Mouse (Mus musculus): ENCODE measurements around the gene A930018P22Rik. TPM values are rescaled to one million over a fixed set of nuclear protein-coding genes. Genes with fewer than 3 reads are reported as not detected.
"Not testable (repeated sequence)": the region's sequence is repeated elsewhere in the genome, so short reads cannot be mapped to it uniquely, and the experiment has no call there.

Gene A930018P22Rik
- polyA plus RNA-seq, 1 experiment from 2014 or later: not detected

DNA sequence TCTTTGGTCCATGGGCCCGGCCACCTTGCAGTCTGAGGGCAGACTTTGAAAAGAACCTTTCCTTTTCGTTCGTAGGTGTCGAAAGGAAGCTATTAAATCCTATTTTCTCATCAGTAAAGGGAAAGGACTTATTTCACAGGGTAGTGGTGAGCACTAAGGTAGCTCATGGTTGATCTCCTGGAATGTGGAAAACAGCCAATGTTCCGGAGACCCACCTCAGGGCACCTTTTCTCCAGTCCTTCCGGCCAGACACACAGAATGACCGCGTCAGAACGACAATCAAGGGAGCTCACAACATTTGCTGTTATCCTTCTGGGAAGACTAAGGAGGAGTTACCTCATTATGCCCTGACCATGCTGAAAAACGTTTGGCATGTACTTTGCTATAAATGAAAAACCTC, 26.3 kb upstream of the A930018P22Rik start:
- Histone ChIP-seq H3K9me3 (replicated peaks; ENCODE audit: control insufficient read depth, low read length) (no peaks in the 10 kb centered on the region), H3K9ac (replicated peaks; ENCODE audit: low read length) (peak overlapping the region; percentile 25), H3K4me3 (ENCODE audit: low read depth, low read length) (peak overlapping the region; percentile 29), H3K4me2 (ENCODE audit: low read depth, low read length) (peak overlapping the region; percentile 59), H3K27me3 (ENCODE audit: control insufficient read depth, insufficient read depth, low read length) (no peaks in the 10 kb centered on the region), H3K4me1 (ENCODE audit: control insufficient read depth, insufficient read depth, low read length) (no peaks in the 10 kb centered on the region), H3K36me3 (replicated peaks; ENCODE audit: control insufficient read depth, insufficient read depth, low read depth, low read length) (no peaks in the 10 kb centered on the region), H3K27ac (replicated peaks; ENCODE audit: low read depth, low read length) (peak overlapping the region; percentile 38)
- 41% methylated on average over 10 of the region's 10 CpGs for WGBS
- no peak for DNase-seq (ENCODE audit: low spot score)
- ATAC-seq (replicated peaks; ENCODE audit: insufficient number of reproducible peaks, low FRiP score, low TSS enrichment, low read depth): no peak

- H3K27ac ChIP-seq (replicated peaks; ENCODE audit: low read depth, low read length); H3K36me3 ChIP-seq (replicated peaks; ENCODE audit: control insufficient read depth, insufficient read depth, low read depth, low read length); H3K4me3 ChIP-seq (ENCODE audit: low read depth, low read length); H3K4me1 ChIP-seq (ENCODE audit: control insufficient read depth, insufficient read depth, low read length); ATAC-seq (replicated peaks; ENCODE audit: insufficient number of reproducible peaks, low FRiP score, low TSS enrichment, low read depth); H3K4me2 ChIP-seq (ENCODE audit: low read depth, low read length); H3K9me3 ChIP-seq (replicated peaks; ENCODE audit: control insufficient read depth, low read length); H3K9ac ChIP-seq (replicated peaks; ENCODE audit: low read length); DNase-seq (ENCODE audit: low spot score); H3K27me3 ChIP-seq (ENCODE audit: control insufficient read depth, insufficient read depth, low read length): not testable (repeated sequence)
- WGBS: 76% methylated on average over 1 of the region's 1 CpGs
Measured at GRCm38 (mm10) chr2:104096796-104097195, 25.8 kb upstream of the A930018P22Rik start.

DNA sequence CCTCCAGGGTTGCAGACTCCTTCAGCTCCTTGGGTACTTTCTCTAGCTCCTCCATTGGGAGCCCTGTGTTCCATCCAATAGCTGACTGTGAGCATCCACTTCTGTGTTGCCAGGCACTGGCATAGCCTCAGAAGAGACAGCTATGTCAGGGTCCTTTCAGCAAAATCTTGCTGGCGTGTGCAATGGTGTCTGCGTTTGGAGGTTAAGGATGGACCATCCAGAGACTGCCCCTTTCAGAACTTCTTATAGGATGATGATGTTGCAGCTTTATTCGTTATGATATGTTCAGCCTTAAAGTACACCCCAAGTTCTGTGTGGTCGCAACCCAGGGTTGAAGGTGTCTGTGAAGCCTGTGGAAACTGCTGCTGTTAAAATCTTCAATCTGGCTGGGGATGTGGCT, 25.2 kb upstream of the A930018P22Rik start:
- not testable (repeated sequence) for ATAC-seq (replicated peaks; ENCODE audit: insufficient number of reproducible peaks, low FRiP score, low TSS enrichment, low read depth)
- 94% methylated on average over 4 of the region's 4 CpGs for WGBS

DNA sequence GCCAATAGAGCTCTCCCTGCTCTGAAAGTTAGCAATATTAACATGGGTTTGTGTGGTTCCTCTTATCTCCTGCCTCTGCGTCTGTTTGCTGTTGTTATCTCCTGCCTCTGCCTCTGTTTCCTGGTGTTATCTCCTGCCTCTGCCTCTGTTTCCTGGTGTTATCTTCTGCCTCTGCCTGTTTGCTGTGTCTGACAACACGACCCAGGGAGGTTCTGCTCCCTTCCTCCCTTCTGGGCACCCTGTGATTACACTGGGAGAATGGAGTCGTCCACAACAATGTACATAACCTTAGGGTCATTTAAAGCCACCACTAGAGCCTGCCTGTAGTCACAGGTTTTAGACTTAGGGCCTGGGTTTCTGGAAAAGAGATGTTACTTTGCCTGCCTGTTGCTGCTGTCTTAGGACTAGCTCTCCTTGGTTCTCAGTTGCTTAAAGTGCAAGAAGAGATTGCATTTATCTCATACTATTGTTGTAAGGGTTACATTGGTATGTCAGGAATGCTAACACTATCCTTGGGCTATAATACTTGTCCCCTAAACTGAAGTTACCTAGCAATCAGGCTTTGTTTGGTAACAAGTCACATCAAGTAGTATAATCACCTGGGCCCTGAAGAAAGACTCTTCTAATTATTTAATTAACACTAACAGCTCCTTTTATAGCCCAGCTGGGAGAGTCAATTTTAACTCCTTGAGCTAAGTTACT, 23.9 kb upstream of the A930018P22Rik start:
- 44% methylated on average over 3 of the region's 3 CpGs for WGBS
- ATAC-seq (replicated peaks; ENCODE audit: insufficient number of reproducible peaks, low FRiP score, low TSS enrichment, low read depth): no peak
- Histone ChIP-seq H3K9ac (replicated peaks; ENCODE audit: low read length) (no peak overlapping the region), H3K36me3 (replicated peaks; ENCODE audit: control insufficient read depth, insufficient read depth, low read depth, low read length) (no peaks in the 10 kb centered on the region), H3K27me3 (ENCODE audit: control insufficient read depth, insufficient read depth, low read length) (no peaks in the 10 kb centered on the region), H3K9me3 (replicated peaks; ENCODE audit: control insufficient read depth, low read length) (no peaks in the 10 kb centered on the region), H3K27ac (replicated peaks; ENCODE audit: low read depth, low read length) (no peak overlapping the region), H3K4me3 (ENCODE audit: low read depth, low read length) (no peak overlapping the region), H3K4me1 (ENCODE audit: control insufficient read depth, insufficient read depth, low read length) (no peaks in the 10 kb centered on the region), H3K4me2 (ENCODE audit: low read depth, low read length) (no peak overlapping the region)
- DNase-seq (ENCODE audit: low spot score): no peak

More for the DNA sequence above, 25.2 kb upstream of the A930018P22Rik start:
- not testable (repeated sequence) for DNase-seq (ENCODE audit: low spot score); H3K4me1 ChIP-seq (ENCODE audit: control insufficient read depth, insufficient read depth, low read length); H3K27ac ChIP-seq (replicated peaks; ENCODE audit: low read depth, low read length); H3K27me3 ChIP-seq (ENCODE audit: control insufficient read depth, insufficient read depth, low read length); H3K9ac ChIP-seq (replicated peaks; ENCODE audit: low read length); H3K9me3 ChIP-seq (replicated peaks; ENCODE audit: control insufficient read depth, low read length); H3K4me2 ChIP-seq (ENCODE audit: low read depth, low read length); H3K4me3 ChIP-seq (ENCODE audit: low read depth, low read length); H3K36me3 ChIP-seq (replicated peaks; ENCODE audit: control insufficient read depth, insufficient read depth, low read depth, low read length)

DNA sequence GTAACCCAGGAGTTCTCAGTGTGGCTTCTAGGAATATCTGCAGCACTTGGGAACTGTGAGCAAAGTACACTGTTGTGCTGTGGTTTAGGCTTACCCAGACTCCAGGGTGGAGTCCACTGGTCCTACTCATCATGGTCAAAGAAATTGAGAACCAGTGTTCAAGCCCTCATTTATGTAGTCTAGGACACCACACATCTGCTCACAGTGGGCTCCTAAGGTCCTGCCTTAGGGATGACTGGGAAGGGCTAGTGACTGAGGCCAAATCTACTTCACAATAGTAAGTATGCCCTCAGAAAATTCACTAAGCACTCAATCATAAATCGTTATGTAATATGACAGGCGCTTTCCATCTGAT, 23.4 kb upstream of the A930018P22Rik start:
- H3K36me3 ChIP-seq (replicated peaks; ENCODE audit: control insufficient read depth, insufficient read depth, low read depth, low read length): no peaks in the 10 kb centered on the region
- no peaks in the 10 kb centered on the region for H3K4me1 ChIP-seq (ENCODE audit: control insufficient read depth, insufficient read depth, low read length)
- no peak overlapping the region for H3K4me3 ChIP-seq (ENCODE audit: low read depth, low read length)
- no peak overlapping the region for H3K9ac ChIP-seq (replicated peaks; ENCODE audit: low read length)
- H3K27me3 ChIP-seq (ENCODE audit: control insufficient read depth, insufficient read depth, low read length): no peaks in the 10 kb centered on the region
- H3K9me3 ChIP-seq (replicated peaks; ENCODE audit: control insufficient read depth, low read length): no peaks in the 10 kb centered on the region
- DNase-seq (ENCODE audit: low spot score) (no peak), ATAC-seq (replicated peaks; ENCODE audit: insufficient number of reproducible peaks, low FRiP score, low TSS enrichment, low read depth) (no peak)
- no peak overlapping the region for H3K4me2 ChIP-seq (ENCODE audit: low read depth, low read length)
- no peak overlapping the region for H3K27ac ChIP-seq (replicated peaks; ENCODE audit: low read depth, low read length)
- 98% methylated on average over 2 of the region's 2 CpGs for WGBS

GRCm38 (mm10) chr2:104099946-104100345, 22.6 kb upstream of the A930018P22Rik start:
- Histone ChIP-seq H3K9ac (replicated peaks; ENCODE audit: low read length) (no peak overlapping the region), H3K9me3 (replicated peaks; ENCODE audit: control insufficient read depth, low read length) (no peaks in the 10 kb centered on the region), H3K4me1 (ENCODE audit: control insufficient read depth, insufficient read depth, low read length) (no peaks in the 10 kb centered on the region), H3K36me3 (replicated peaks; ENCODE audit: control insufficient read depth, insufficient read depth, low read depth, low read length) (no peaks in the 10 kb centered on the region), H3K27me3 (ENCODE audit: control insufficient read depth, insufficient read depth, low read length) (no peaks in the 10 kb centered on the region), H3K4me2 (ENCODE audit: low read depth, low read length) (no peak overlapping the region), H3K27ac (replicated peaks; ENCODE audit: low read depth, low read length) (no peak overlapping the region), H3K4me3 (ENCODE audit: low read depth, low read length) (no peak overlapping the region)
- ATAC-seq (replicated peaks; ENCODE audit: insufficient number of reproducible peaks, low FRiP score, low TSS enrichment, low read depth) (no peak), DNase-seq (ENCODE audit: low spot score) (no peak)
- WGBS: 62% methylated on average over 1 of the region's 1 CpGs

DNA sequence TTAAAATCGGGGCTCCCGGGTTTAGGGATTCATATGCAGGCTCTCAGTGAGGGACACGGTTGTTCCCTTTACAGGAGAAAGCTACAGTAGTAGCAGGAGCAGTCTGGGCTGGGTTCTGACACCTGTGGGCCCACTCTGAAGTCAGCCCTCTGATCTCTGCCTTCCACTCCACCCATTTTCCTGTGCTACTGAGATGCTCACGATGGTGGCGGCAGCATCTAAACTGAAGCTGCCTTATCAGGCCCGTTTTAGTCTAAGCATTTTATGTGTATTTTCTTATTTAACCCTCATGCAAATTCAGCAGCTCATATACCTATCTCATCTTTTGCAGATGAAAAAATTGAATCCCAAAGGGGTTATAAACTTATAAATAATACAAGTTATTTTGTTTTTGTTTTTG, 17.8 kb upstream of the A930018P22Rik start:
- no peak overlapping the region for H3K9ac ChIP-seq (replicated peaks; ENCODE audit: low read length)
- no peak overlapping the region for H3K4me3 ChIP-seq (ENCODE audit: low read depth, low read length)
- H3K27ac ChIP-seq (replicated peaks; ENCODE audit: low read depth, low read length): no peak overlapping the region
- H3K9me3 ChIP-seq (replicated peaks; ENCODE audit: control insufficient read depth, low read length): no peaks in the 10 kb centered on the region
- no peaks in the 10 kb centered on the region for H3K36me3 ChIP-seq (replicated peaks; ENCODE audit: control insufficient read depth, insufficient read depth, low read depth, low read length)
- 94% methylated on average over 6 of the region's 6 CpGs for WGBS
- H3K4me2 ChIP-seq (ENCODE audit: low read depth, low read length): no peak overlapping the region
- DNase-seq (ENCODE audit: low spot score): no peak
- no peak for ATAC-seq (replicated peaks; ENCODE audit: insufficient number of reproducible peaks, low FRiP score, low TSS enrichment, low read depth)
- H3K27me3 ChIP-seq (ENCODE audit: control insufficient read depth, insufficient read depth, low read length): no peaks in the 10 kb centered on the region
- H3K4me1 ChIP-seq (ENCODE audit: control insufficient read depth, insufficient read depth, low read length): no peaks in the 10 kb centered on the region

DNA sequence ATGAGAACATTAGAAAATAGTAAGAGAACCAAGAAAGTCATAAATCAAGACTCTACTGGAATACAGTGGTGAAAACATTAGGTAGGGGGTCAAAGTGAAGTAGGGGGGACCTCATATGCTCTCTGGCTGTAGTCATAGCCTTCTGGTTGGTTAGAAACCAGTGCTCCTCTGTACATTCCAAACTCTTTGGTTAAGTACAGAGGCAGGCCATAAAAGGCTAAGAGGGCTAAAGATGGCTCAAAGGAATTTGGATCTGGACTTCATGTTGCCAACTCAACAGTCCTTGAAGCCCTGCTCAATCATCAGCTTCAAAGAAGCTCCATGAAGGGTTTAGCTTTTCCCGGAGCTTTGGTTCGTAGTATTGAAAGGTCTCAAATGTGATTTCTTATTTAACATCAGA, 13.5 kb upstream of the A930018P22Rik start:
- H3K27me3 ChIP-seq (ENCODE audit: control insufficient read depth, insufficient read depth, low read length); ATAC-seq (replicated peaks; ENCODE audit: insufficient number of reproducible peaks, low FRiP score, low TSS enrichment, low read depth); H3K9me3 ChIP-seq (replicated peaks; ENCODE audit: control insufficient read depth, low read length); H3K9ac ChIP-seq (replicated peaks; ENCODE audit: low read length); H3K4me3 ChIP-seq (ENCODE audit: low read depth, low read length); H3K4me2 ChIP-seq (ENCODE audit: low read depth, low read length); H3K4me1 ChIP-seq (ENCODE audit: control insufficient read depth, insufficient read depth, low read length); H3K27ac ChIP-seq (replicated peaks; ENCODE audit: low read depth, low read length); H3K36me3 ChIP-seq (replicated peaks; ENCODE audit: control insufficient read depth, insufficient read depth, low read depth, low read length); DNase-seq (ENCODE audit: low spot score): not testable (repeated sequence)
- 93% methylated on average over 2 of the region's 2 CpGs for WGBS

Data from embryonic facial prominence, embryonic 11.5 days (tissue).